Mouse (Mus musculus): ENCODE results near the gene Rph3a.
"Not testable (repeated sequence)": the region's sequence is repeated elsewhere in the genome, so short reads cannot be mapped to it uniquely, and the experiment has no call there.

The Rph3a gene

GRCm38 (mm10) chr5:120908196-120908920, 101.5 kb downstream of the Rph3a start:
- DNase-seq (ENCODE audit: low spot score) = no peak

GRCm38 (mm10) chr5:120906791-120907733, 102.8 kb downstream of the Rph3a start, which contains the start of gene Oas1a:
TSS of gene Oas1a (minus strand) at chr5:120907521.
- DNase-seq (ENCODE audit: low spot score) = peak; percentile 42

GRCm38 (mm10) chr5:120902056-120902455, 107.8 kb downstream of the Rph3a start:
- no peak for DNase-seq (ENCODE audit: low spot score)

GRCm38 (mm10) chr5:120900666-120901065, 109.2 kb downstream of the Rph3a start:
- no peak for DNase-seq (ENCODE audit: low spot score)

- no peak for DNase-seq (ENCODE audit: low spot score)
These were observed 111.2 kb downstream of the Rph3a start for GRCm38 (mm10) chr5:120898726-120899125.

GRCm38 (mm10) chr5:120898307-120898706, 111.6 kb downstream of the Rph3a start:
- DNase-seq (ENCODE audit: low spot score) = no peak

- DNase-seq (ENCODE audit: low spot score) = no peak
These were observed 114.5 kb downstream of the Rph3a start for GRCm38 (mm10) chr5:120895231-120895900.

- not testable (repeated sequence) for DNase-seq (ENCODE audit: low spot score)
These were observed 115.2 kb downstream of the Rph3a start for GRCm38 (mm10) chr5:120894692-120895091.

DNA sequence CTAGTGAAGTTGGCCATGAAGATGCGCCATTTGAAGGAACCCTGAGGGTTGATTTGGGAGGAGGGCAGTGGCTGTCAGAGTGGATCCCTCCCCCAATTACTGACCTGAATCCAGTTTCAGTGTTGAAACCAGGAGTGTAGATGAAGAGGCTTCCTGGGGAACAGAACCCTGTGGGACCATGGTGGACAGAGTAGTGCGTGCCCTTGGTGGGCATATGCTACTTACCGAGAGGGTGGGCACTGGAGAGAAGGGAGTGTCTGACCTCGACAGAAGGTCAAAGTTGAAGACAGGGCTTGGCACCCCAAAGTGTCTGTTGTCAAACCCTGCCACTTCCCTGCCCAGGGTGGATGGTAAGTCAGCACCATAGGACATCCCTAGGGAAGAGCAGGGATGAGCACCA, 116.0 kb downstream of the Rph3a start:
- DNase-seq (ENCODE audit: low spot score) = not testable (repeated sequence)

GRCm38 (mm10) chr5:120892243-120892660, 117.6 kb downstream of the Rph3a start:
- peak; percentile 12 for DNase-seq (ENCODE audit: low spot score)

DNA sequence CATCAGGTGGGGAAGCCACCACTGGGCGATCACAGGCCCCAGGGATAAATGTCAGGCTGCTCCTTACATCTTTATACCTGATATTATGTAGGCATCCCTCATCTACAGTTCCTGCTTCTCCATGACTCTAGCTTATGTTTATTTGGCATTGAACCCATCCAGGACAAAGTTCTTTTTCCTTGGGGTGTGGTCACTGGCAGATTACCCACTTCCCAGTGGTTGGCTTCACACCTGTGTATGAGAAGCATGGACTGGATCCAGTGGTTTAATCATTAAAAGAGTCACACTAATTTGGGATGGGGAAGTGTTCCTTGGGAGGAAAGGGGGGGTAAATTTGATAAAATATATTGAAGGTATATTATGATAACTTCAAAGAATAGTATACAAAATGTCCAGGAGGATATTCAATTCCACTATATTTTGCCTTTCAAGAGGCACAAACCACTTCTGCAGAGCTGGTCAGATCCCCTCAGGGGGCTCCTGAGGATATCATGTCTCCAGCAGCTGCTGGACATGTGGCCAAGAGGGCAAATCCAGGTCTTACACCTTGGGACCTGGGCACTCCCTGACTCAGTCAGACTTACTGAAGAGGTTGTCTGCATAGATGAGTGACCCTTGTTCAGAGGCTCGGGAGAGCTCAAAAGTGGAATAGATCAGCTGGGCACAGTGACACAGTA, 118.2 kb downstream of the Rph3a start:
- DNase-seq (ENCODE audit: low spot score) = not testable (repeated sequence)

DNA sequence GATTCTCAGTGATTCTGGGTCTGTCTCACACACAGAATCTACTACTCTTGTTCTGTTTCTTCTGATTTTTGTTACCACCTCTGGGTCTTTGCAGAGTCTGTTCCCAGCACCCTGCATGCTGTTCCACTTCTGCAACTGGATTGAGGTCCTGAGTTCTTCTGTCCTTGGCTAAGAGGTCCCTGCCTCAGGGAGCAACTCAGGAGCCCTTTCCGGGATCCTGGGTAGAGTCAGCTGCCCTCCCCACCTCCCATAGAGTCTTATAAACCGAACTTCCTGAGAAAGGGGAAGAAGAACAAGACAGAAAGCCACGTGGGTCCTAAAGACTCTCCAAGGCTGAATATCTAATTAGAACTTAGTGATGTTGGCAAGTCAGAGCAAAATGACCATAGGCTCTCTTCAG, 118.9 kb downstream of the Rph3a start:
- no peak for DNase-seq (ENCODE audit: low spot score)
